Mouse (Mus musculus): ENCODE results near the gene Zdhhc21.
A peak's percentile ranks its signal among the peaks of the same experiment; 100 is the strongest.

Zdhhc21 gene

DNA sequence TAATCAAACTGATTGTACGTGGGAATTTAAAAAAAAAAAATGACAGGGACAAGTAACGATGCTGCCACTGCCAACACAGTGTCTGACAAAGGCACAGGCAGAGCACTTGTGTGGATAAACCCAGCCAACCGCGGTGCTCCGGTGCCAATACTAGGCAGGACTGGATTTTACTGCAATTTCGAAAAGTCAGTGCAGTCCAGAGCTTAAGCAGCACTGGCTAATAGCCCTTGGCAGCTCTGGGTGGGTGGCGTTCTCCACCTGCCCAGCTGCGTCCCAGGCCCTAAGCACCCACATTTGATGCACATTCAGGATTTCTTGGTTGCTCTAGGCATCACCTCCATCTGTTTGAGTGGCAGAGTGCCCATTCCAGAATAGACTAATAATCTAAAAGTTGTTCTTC, 3.6 kb upstream of the Zdhhc21 start:
- no peak for DNase-seq

DNA sequence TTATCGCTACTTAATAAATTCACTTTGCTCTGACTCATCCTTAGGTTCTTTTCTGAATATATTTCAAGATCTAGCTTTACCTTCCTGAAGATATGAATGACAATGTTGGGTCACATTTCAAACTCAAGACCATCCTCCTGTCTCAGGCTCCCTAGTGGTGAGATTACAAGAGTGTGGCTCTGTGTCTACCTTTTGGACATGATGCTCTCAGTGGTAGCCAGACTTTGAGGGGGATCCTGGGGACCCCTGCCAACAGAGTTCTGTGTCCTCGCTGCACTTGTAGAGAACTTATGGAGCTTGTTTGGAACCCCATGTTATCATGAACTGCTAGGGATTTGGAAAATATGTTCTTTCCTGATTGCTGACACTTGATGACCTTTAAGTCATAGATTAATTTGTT, 1.7 kb upstream of the Zdhhc21 start:
- DNase-seq: no peak

DNA sequence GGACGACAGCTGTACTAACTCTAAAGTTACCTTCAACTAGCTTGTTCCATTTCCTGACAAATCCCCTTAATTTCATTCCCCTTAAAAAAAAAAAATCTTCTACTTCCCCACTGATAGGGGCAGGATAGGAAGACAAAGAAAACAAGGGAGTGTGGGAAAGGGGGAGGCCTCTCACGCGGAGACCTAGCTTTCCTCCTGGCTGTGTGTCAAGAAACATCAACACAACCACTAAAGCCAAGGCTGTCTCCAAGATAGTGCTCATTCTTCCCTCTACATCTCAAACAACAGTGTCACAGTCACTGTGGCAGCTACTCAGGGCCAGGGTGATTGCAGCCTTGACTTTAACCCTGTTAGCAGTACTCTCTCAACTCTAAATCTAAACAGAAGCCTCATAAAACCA, 808 bp upstream of the Zdhhc21 start:
- no peak for DNase-seq

DNA sequence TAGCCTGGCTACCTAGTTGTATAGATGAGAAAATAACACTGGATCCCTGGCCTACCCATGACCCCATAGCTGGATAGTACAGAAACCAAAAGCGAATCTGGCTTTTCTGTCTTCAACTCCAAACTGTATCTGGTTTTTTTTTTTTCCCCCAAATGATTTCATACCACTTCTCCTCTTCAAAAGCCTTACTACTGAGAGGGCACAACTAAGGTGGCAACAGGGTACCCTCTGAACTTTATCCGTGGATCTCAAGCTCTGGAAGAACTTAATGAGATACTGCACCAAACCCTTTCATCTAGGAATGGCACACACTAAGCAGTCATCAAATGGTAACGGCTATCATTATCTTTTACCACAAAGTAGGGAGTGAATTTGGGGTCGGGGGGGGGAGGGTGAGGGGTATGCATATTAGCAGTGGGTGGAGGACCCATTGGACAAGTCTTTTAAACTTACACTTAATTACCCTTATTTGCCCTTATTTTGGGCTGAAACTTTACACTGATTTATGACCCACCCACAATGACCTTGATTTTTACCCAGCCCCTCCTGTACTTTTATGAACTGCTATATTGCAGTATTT, 1.2 kb downstream of the Zdhhc21 start:
- no peak for DNase-seq

DNA sequence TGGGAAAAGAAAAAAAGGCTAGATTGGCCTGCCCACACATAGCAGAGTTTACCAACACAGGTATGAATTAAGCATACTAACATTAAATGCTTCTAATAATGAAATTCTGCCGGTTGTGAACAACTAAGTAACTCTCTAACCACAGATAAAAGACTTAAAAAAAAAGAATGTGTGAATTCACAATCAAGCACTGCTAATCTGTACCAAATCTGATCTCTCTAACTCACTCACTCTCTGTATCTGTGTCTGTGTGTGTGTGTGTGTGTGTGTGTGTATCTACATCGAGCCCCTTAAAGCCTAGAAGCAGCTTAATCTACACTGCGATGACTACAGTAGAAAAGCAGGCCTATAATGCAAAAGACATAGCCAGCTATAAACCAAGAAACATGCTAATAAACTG, 2.8 kb downstream of the Zdhhc21 start:
- no peak for DNase-seq

DNA sequence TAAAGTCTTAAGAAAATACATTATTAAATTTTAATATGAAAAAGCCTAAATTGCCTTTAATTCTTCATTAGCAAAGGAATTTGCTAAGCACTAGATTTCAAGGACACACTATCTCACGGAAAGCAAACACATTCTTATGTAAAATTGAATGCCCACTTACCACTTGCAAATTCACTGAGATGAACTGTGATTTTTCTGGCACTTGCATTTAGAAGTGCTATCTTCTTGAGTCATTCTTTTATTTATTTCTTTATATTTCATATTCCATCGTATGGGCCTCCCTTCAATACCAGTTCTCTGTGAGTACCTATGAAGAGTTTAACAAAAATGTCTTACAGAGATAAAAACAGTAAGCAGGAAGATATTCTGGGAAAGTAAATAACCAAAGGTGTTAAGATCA, 5.9 kb downstream of the Zdhhc21 start:
- no peak for DNase-seq

DNA sequence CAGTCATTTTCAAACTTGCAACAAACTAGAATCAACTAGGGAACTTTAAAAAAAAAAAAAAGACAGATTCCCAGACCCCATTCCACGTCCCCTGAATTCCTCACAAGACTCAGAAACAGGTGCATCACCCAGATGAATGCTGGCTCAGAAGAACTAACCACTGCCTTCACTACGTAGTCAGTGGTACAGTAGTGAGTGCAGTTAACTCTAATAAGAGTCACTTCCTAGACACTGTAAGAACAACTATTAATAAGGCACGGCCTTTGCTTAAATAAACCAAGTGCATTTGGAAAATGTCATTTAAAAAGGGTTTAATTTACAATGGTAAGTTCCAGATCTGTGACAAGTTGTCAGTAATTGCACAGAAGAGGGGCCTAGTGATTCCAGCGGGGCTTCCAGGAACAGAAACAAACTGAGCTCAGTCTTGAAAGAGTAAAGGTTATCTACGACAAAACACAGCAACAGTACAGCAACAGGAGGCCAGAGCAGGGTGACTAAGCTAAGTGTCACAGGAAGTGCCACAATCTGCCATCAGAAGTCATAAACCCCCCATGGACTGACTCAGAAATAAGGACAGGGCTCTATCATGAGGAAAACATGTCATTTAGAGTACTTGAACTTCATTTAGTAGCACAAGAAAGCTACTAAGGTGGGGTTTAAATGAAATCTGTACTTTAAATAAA, 11.1 kb downstream of the Zdhhc21 start:
- peak; percentile 41 for DNase-seq

DNA sequence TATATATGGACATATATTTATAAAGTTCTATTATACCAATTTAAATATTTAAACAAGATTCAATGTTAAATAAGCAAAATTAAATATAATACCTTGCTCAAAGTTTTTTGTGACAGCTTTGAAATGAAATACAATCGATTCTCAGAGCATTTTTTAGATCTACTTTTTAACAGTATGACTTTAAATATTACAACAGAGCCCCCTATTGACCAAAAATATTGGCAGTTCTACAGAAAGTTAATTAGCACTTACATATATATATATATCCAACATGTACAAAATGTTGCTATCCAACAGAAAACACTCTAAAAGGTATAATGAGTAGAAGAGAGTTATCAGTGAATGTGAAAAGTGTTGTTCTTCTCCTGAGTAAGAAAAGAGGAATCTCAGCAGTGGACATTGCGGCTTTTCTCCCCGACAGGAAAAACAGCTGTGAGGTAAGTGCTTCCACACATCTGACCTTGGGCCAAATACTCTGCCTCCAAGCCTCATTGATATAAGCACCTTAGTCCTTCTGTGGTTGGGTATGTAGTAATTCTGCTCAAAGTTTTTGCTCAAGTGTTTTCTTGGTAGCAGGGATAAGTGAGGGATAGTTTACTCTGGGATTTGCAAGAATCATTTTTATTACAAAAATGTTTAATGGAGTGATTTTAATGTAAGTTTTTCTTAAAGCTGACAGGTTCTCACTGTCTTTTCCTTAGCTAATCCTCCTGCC, 22.1 kb downstream of the Zdhhc21 start:
- no peak for DNase-seq

DNA sequence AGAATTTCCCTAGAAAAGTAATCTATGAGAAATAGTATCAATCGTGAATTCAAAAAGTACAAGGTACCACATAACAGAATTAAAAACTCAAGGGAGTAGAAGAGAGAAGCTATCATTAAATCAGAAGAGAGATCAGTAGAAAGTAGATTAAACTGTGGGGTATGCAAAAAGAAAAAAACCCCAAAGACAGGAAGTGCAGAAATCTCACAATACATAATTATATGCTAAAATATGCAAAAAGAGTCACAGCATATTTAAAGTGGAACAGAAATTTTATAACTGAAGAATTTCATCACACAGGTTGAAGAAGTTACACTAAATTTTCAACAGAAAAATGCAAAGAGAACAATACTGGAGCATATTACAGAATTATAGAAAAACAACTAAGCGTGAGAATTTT, 28.6 kb downstream of the Zdhhc21 start:
- DNase-seq: no peak

DNA sequence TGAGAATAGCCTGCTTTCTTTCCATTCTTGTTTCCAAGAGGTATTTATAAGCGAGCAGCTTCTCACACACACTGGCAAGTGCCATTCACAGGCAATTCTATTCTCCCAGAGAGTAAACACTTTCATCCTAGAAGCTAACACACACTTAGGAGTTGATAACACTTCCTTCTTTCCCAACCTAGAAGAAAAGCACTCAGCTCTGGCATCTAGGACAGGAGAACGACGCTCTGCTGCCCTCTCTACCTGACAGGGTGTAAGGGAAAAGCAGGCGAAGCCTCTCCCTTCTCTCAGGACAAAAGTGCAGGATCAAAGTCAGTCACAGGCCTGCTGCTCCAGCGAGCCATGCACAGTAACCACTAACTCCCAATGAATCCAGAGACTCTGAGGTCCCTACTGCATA, 30.3 kb downstream of the Zdhhc21 start:
- no peak for DNase-seq

DNA sequence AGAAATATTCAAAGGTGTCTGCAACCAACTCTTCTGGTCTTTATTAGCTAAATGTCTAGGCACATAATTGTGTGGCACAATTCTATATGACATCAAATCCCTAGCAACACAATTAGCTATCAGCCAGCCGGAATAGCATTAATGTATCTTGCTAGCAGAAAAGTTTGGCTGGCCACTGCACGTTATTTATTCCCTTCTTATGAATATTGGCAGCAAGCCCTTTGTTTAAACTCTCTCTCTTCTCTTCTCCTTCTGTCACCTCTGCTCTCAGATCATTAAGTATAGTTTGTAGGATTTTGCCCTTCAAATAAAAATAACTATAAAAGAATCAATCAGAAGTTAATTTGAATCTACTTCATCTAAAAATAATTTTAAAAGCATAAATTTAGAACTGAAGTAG, 32.8 kb downstream of the Zdhhc21 start:
- DNase-seq: no peak

DNA sequence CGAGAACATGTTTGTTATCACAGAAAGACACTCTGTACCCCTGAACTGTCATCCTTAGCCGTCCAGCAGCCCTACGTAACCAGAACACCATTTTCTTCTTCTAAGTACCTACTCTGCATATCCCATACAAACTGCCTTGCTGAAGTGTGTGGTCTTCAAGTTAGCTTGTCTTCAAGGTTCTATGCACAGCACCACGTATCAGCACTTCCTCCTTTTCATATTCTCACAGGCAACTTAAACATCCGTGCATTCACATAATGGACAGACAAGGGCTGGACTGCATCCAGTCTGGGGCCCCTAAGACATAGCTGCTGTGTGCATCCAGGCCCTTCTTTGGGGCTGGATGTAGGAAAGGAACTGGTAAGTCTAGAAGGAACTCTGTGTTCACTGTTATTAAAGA, 41.9 kb downstream of the Zdhhc21 start:
- no peak for DNase-seq

DNA sequence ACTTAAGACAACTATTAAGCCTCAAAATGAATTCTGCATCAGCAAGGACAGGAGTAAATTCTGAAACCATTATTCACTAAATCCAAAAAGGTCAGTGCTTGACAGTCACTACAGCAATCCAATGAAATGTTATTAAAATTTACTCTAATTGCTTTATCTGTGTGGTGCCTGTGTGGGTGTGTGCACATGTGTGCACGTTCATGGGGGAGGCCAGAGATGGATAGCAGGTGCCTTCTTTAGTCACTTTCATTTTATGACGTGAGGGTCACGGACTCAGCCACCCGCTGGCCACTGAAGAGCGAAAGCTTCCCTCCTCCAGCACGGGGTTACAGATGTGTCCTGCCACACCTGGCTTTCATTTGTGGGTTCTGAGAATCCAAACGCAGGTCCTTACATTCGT, 43.4 kb downstream of the Zdhhc21 start:
- DNase-seq: peak; percentile 30

DNA sequence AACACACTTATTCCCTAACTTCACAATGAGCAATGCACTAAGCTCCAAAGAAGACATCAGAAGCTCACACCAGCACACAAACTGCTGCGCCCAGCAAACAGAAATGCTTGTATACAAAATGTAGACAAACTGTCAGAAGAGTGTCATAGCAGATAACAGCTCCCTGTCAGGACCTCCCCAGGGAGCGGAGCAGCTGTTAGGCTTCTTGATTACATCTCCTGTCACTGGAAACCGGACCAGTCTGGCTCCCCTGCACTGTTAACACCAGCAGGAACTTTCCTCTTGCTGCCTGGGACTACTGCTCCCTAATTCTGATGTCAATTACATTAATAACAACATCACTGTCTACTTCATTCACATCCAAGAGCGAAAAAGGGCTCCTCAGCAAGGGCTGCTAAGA, 44.5 kb downstream of the Zdhhc21 start:
- DNase-seq: peak; percentile 75

DNA sequence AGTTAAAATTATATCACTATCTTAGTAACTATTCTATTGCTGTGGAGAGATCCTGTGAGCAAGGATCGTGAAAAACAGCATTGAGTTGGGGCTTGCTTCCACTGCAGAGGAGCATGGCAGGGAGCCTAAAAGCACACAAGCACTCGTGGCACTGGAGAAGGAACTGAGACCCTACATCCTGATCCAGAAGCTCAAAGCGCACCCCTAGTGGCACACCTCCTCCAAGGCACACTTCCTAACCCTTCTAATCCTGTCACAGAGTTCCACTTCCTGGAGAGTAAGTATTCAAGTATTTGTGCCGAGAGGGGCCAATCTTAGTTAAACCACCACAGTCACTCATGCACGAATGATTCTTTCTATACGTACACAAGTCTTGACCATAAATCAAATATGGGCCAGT, 46.4 kb downstream of the Zdhhc21 start:
- no peak for DNase-seq

DNA sequence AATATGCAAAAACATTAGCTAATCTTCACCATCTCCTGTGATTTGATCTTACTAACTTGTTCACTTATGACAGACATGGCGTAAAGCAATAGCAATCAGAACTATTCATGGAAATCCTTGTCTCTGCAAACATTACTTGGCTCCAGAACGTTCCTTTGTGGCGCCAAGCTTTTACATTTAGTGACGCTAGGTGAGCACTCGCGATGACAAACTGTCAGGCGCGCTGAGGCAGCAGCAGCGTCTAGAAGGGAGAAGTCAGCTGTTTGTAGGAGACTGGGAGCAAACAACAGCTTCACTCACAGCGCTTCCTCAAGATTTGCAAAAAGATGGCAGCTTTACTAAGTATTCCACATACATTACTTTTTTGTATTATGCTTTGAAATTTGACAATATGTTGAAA, 51.9 kb downstream of the Zdhhc21 start:
- no peak for DNase-seq

DNA sequence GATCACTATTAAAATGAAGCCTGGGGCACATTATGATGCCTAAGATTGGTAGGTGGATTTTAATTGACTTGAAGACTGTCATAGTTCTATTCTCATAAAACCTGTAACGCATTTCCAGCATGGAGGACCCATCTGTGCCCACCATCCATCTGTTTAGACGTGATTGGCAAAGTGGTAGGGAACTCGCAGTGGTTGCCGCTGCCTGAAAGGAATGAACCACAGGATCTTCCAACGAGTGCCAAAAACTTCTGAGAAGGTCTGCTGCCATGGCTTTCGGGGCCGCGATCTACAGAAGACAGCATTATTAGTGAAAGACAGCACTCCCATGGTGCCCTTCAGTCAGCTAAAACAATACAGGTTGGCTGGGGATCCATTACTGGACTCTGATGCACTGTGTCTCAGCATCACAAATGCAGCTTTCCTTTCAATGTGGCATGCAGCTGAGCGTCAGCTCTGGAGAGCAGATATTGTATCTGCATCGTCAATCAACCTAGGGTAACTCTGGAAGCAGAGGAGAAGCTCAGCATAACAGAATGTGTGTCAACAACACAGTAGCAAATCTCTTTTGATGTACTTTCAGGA, 53.5 kb downstream of the Zdhhc21 start:
- no peak for DNase-seq

DNA sequence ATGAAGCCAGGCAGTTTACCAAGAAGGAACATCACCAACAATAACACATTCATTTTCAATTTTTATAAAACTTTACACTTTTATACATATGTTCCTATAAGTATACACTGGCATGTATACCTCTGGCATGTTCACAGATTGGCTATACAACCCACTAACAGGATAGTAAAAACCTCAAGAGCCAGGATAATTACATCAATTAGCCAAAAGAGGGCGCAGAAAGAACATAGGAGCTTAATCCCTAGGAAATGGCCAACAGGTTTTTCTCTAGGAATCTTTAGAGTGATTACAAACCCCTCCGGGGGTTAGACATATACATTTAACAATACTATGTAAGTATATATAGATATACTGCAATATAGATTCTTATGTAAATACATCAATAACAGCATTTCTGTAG, 55.7 kb downstream of the Zdhhc21 start:
- DNase-seq: no peak

DNA sequence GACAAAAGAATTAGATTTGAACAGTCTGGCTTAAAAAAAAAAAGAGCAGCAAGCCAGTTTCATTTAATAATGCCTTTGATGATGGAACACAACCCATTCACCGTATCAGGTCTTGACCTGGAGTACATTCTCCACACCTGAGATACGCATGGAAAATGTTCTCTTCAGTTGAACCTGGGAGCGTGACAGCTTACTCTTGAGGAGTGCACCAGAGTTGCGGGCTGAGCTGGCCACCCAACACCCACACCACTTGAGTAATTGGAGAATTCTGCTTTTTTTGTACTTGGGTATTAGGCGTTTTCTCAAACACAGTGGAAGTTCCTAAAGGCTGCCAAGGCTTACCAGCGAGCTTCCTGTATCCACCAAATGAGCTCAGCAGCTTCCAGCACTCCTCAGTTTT, 66.2 kb downstream of the Zdhhc21 start:
- no peak for DNase-seq

DNA sequence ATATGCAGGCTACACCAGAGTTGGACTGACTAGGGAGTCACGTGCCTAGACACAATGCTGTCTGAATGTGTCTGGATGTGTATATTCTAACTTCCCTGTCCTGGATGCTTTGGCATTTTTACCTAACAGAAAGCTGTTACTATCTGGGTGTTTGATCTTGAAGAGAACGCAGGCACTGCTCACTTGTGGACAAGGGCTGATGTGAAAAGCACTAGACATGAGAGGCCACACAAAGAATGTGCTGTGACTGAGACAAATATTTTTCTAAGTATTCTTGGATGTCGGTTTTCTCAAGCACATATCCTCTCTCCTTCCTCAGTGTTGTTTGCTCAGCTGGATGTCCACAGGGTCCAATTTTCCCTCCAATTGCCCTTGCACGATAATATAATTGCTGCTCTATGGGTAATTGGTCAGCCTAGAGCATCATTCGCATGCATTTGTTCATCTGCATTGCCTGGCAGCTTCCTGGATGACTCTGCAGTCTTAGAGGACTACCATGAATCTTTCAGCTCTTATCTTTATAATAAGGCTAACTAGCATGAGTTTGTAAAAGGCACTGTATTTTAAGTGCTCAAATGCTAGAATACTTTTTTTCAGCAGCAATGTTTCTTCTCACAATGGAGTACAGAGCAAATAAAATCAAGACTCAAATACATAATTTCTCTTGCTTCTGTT, 66.7 kb downstream of the Zdhhc21 start:
- no peak for DNase-seq

DNA sequence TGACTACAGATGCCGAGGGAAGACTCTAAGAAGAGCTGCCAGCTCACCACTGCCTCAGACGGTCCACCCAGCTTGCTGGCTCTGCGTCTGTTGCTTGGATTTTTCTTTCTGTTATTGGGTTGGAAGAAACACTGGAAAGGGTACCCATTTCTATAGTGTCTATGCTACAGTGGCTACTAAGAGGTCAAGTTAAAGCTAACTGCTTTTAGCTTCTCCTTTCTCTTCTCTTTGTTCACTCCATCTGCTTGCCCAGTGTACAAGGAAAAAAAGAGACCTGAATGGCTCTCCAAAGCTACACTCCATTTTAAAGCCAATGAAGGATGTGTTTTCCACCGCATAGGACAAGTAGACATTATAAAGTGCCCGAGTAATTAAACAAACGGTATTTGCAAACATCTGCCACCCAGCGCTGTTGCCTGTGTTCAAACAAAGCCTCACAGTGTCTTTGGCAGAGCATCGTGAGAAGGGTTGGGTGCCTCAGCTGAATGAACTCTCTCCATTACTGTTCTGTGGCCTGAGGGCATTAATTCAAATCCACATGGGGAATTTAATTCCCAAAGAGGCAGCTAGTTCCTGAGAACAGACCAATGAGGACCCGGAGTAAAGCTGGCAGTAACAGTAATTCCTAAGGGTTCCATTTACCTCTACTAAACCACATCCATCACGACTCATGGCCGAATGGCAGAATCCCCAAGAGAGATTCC, 94.1 kb downstream of the Zdhhc21 start:
- DNase-seq: no peak

DNA sequence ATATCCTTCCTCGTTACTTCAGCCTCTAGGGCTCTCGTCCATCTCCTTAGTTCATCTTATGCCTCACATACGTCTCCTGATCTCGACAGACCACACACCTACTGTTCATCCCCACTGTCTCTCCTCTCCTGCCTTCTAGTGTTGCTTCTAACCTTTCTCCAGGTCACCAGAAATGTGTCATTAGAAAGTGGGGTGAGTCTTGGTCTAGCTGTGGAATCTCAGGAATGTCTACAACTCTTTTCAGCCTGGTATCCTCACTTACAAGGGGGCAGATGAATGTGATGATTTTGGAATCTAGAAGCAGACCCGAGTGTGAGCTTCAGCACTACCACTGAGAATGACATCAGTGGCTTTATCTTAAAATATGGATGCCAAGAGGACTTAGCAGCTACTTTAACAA, 96.2 kb downstream of the Zdhhc21 start:
- DNase-seq: no peak

Measured in liver (tissue).